Comparison of ENCODE assay signal across 15 mouse cellular contexts in the genomic region with DNA sequence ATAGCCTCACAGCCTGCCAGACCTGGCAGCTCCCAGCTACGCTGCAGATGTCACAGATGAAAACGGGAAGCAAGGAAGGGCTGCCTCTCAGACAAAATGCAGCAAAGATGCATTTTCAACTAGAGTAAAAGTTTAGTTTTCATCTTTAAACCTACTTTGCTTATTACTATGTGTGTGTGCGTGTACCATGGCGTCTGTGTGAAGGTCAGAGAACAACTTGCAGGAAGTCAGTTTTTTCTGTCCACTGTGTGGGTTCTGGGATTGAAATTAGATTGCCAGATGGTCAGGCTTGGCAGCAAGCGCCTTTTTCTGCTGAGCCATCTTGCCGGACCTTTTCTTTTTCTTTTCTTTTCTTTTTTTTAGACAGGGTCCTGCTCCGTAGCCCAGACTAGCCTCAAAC. TPM values are rescaled to one million over a fixed set of nuclear protein-coding genes. Genes with fewer than 3 reads are reported as not detected.
DNase-seq lines count a peak whose midpoint lies in the region; ATAC-seq and TF ChIP-seq lines count a peak whose summit lies in the region.
"Had no signal": no experiment of that assay in that cellular context is flagged by ENCODE, and none has a peak within 500 bp of the region (broad histone marks: within the 10 kb centered on the region; RNA-seq: fewer than 3 reads in every experiment).

No protein-coding gene starts in this region.

- 66% methylated on average over 7 of the region's 7 CpGs for WGBS in heart, postnatal 0 days
- WGBS in lung, embryonic 16.5 days, result 77% methylated on average over 7 of the region's 7 CpGs
- WGBS in lung, adult 2 months, result 55% methylated on average over 7 of the region's 7 CpGs

- H3K4me3 ChIP-seq in heart, postnatal 0 days (ENCODE audit: low read depth, low read length), result no peak overlapping the region
- no peak overlapping the region for H3K4me3 ChIP-seq in lung, embryonic 16.5 days (ENCODE audit: low read length)
- H3K4me3 ChIP-seq in lung, adult 2 months (replicated peaks; ENCODE audit: extremely low read depth, low read depth, low read length), result no peak overlapping the region
- H3K4me3 ChIP-seq: embryonic facial prominence, embryonic 10.5 days; erythroblast, embryonic 14.5 days had no signal

- H3K36me3 ChIP-seq in heart, postnatal 0 days (replicated peaks; ENCODE audit: control insufficient read depth, insufficient read depth, low read length), result peaks cover 60% of the 10 kb centered on the region
- H3K36me3 ChIP-seq in lung, embryonic 16.5 days (ENCODE audit: control insufficient read depth, insufficient read depth, low read length), result peaks cover 34% of the 10 kb centered on the region

- TF ChIP-seq EP300 in heart, postnatal 0 days (IDR thresholded peaks at IDR 0.05; ENCODE audit: low read depth), result no peak

- H3K4me1 ChIP-seq in heart, postnatal 0 days (ENCODE audit: control insufficient read depth, insufficient read depth), result no peaks in the 10 kb centered on the region; the same call in 1 of the 2 replicates
- peaks cover 1% of the 10 kb centered on the region; the same call in 1 of the 2 replicates for H3K4me1 ChIP-seq in lung, embryonic 16.5 days (replicated peaks; ENCODE audit: control insufficient read depth, insufficient read depth, low read length)
- H3K4me1 ChIP-seq in lung, adult 2 months (ENCODE audit: control insufficient read depth, insufficient read depth, low read length), result no peaks in the 10 kb centered on the region

- H3K4me2 ChIP-seq in heart, postnatal 0 days (ENCODE audit: low read depth, low read length), result no peak overlapping the region
- H3K4me2 ChIP-seq in lung, embryonic 16.5 days (ENCODE audit: low read depth, low read length), result no peak overlapping the region
- H3K4me2 ChIP-seq: liver, embryonic 11.5 days had no signal

- no peaks in the 10 kb centered on the region for H3K27me3 ChIP-seq in heart, postnatal 0 days (ENCODE audit: control insufficient read depth, insufficient read depth, low read length)
- no peaks in the 10 kb centered on the region for H3K27me3 ChIP-seq in lung, embryonic 16.5 days (ENCODE audit: control insufficient read depth, insufficient read depth, low read depth, low read length)

- no peaks in the 10 kb centered on the region for H3K9me3 ChIP-seq in heart, postnatal 0 days (replicated peaks; ENCODE audit: control insufficient read depth, low read length)
- H3K9me3 ChIP-seq in lung, embryonic 16.5 days (ENCODE audit: control insufficient read depth, low read length), result no peaks in the 10 kb centered on the region
- H3K9me3 ChIP-seq: embryonic facial prominence, embryonic 10.5 days had no signal

- H3K27ac ChIP-seq in heart, postnatal 0 days (ENCODE audit: low read depth), result peak overlapping the region; percentile 79
- 0 out of 2 replicates have a peak overlapping the region, but pooled peaks have one; percentile 28 for H3K27ac ChIP-seq in lung, embryonic 16.5 days (ENCODE audit: low read length)
- H3K27ac ChIP-seq: embryonic facial prominence, embryonic 10.5 days had no signal

- peak; percentile 57 for DNase-seq in cerebellum, adult 11 months
- DNase-seq in heart, postnatal 0 days (ENCODE audit: low spot score), result no peak
- DNase-seq in heart, adult 9 months (ENCODE audit: low spot score in 2 of 2), result no peak
- DNase-seq in lung, adult 2 months, result no peak
- DNase-seq in cerebellum, postnatal 14 days, result peak; percentile 52 to 70
- DNase-seq in frontal cortex, postnatal 10 days (ENCODE audit: low spot score in 2 of 2), result no peak
- DNase-seq: adrenal gland, postnatal 25 days; retina, postnatal 1 day had no signal

- TF ChIP-seq POLR2A in lung, adult 2 months (IDR thresholded peaks at IDR 0.05; ENCODE audit: borderline replicate concordance, extremely low read depth, low read depth, low read length), result no peak

- no peak for TF ChIP-seq CTCF in heart, postnatal 0 days (IDR thresholded peaks at IDR 0.05; ENCODE audit: low read depth)
- no peak for TF ChIP-seq CTCF in lung, adult 2 months (IDR thresholded peaks at IDR 0.05; ENCODE audit: insufficient read depth, low read length)

- no peak for ATAC-seq in cerebellum, adult (ENCODE audit: insufficient number of reproducible peaks, low FRiP score, low TSS enrichment)
- ATAC-seq in heart, postnatal 0 days (ENCODE audit: insufficient read depth, low read depth), result no peak
- ATAC-seq in lung, embryonic 16.5 days (ENCODE audit: low read depth), result no peak
- ATAC-seq: inflammation-experienced regulatory T-cells, adult 6 months had no signal

- H3K9ac ChIP-seq in heart, postnatal 0 days (replicated peaks; ENCODE audit: low read depth, low read length), result no peak overlapping the region
- H3K9ac ChIP-seq in lung, embryonic 16.5 days (ENCODE audit: low read length), result no peak overlapping the region

RNA-seq across cellular contexts. Expression of gene Wdr73, which starts 6.9 kb away (rescaled TPM):
- 22.4 and 23.2 TPM in 2 replicates for total RNA-seq in heart, postnatal 0 days (2014; rRNA removed; ENCODE audit: low replicate concordance)
- polyA plus RNA-seq in heart, postnatal 0 days (2015; fragmentation: Nextera tagmentation; extraction: Ambion mirVana), result 11.4 and 12.4 TPM in 2 replicates
- 32.2 and 35.5 TPM in 2 replicates for polyA plus RNA-seq in lung, embryonic 16.5 days (2015; fragmentation: Nextera tagmentation; extraction: Ambion mirVana)
- 9.5 and 14.7 TPM in 2 replicates for polyA plus RNA-seq in lung, adult 2 months (2012; rRNA removed)

RNA-seq across cellular contexts. Expression of gene Nmb, which starts 10.7 kb away (rescaled TPM):
- total RNA-seq in heart, postnatal 0 days (2014; rRNA removed; ENCODE audit: low replicate concordance), result 5.5 and 17.6 TPM in 2 replicates
- polyA plus RNA-seq in heart, postnatal 0 days (2015; fragmentation: Nextera tagmentation; extraction: Ambion mirVana), result 4.2 and 4.4 TPM in 2 replicates
- polyA plus RNA-seq in lung, embryonic 16.5 days (2015; fragmentation: Nextera tagmentation; extraction: Ambion mirVana), result 9.7 and 9.9 TPM in 2 replicates
- 2.6 and 4.1 TPM in 2 replicates for polyA plus RNA-seq in lung, adult 2 months (2012; rRNA removed)
- total RNA-seq: megakaryocyte-erythroid progenitor cell, adult 5-6 weeks had no signal
- polyA plus RNA-seq: erythroblast, embryonic 14.5 days had no signal

RNA-seq across cellular contexts. Expression of gene Zscan2, which starts 33.5 kb away (rescaled TPM):
- 3.7 and 22.0 TPM in 2 replicates for total RNA-seq in heart, postnatal 0 days (2014; rRNA removed; ENCODE audit: low replicate concordance)
- 1.3 and 2.0 TPM in 2 replicates for polyA plus RNA-seq in heart, postnatal 0 days (2015; fragmentation: Nextera tagmentation; extraction: Ambion mirVana)
- polyA plus RNA-seq in lung, embryonic 16.5 days (2015; fragmentation: Nextera tagmentation; extraction: Ambion mirVana), result 1.9 and 2.3 TPM in 2 replicates
- polyA plus RNA-seq in lung, adult 2 months (2012; rRNA removed), result 5.5 and 6.2 TPM in 2 replicates

RNA-seq across cellular contexts. Expression of gene Sec11a, which starts 53.4 kb away (rescaled TPM):
- 79.2 and 118 TPM in 2 replicates for total RNA-seq in heart, postnatal 0 days (2014; rRNA removed; ENCODE audit: low replicate concordance)
- polyA plus RNA-seq in heart, postnatal 0 days (2015; fragmentation: Nextera tagmentation; extraction: Ambion mirVana), result 104 and 110 TPM in 2 replicates
- 195 and 215 TPM in 2 replicates for polyA plus RNA-seq in lung, embryonic 16.5 days (2015; fragmentation: Nextera tagmentation; extraction: Ambion mirVana)
- polyA plus RNA-seq in lung, adult 2 months (2012; rRNA removed), result 42.3 and 52.7 TPM in 2 replicates

Comparison
In these comparisons a context has a peak if more than half of its experiments do, and no peak if none do; other contexts are left out.
1. DNase-seq: peak in cerebellum, adult 11 months (single experiment) and cerebellum, postnatal 14 days (2 of 2); none in heart, postnatal 0 days (single experiment), heart, adult 9 months (0 of 2), lung, adult 2 months (single experiment) and frontal cortex, postnatal 10 days (0 of 2).